Mouse (Mus musculus): Measurements from ENCODE around the gene Duox2. TPM values are rescaled to one million over a fixed set of nuclear protein-coding genes. Genes with fewer than 3 reads are reported as not detected.
A peak's percentile ranks its signal among the peaks of the same experiment; 100 is the strongest.

Gene Duox2
- polyA plus RNA-seq, 1 experiment from 2014 or later: not detected

- H3K36me3 ChIP-seq (ENCODE audit: control insufficient read depth, insufficient read depth, low read length): no peaks in the 10 kb centered on the region
- peaks cover 76% of the 10 kb centered on the region for H3K27me3 ChIP-seq (ENCODE audit: control insufficient read depth, insufficient read depth, low read length)
- H3K9me3 ChIP-seq (ENCODE audit: control insufficient read depth, low read length): no peaks in the 10 kb centered on the region
- no peak overlapping the region for H3K4me3 ChIP-seq (ENCODE audit: low read depth, low read length)
- ATAC-seq (replicated peaks; ENCODE audit: low FRiP score) (no peak), DNase-seq (ENCODE audit: low spot score) (no peak)
- no peak overlapping the region for H3K4me2 ChIP-seq (ENCODE audit: low read depth, low read length, severe bottlenecking)
- H3K27ac ChIP-seq (ENCODE audit: low read depth, low read length): no peak overlapping the region
- H3K4me1 ChIP-seq (replicated peaks; ENCODE audit: control insufficient read depth, insufficient read depth, low read length): peaks cover 22% of the 10 kb centered on the region
- 7% methylated on average over 14 of the region's 14 CpGs for WGBS
- H3K9ac ChIP-seq (ENCODE audit: low read length): no peak overlapping the region
Measured at GRCm38 (mm10) chr2:122299911-122300655, 1.8 kb upstream of the Duox2 start.

GRCm38 (mm10) chr2:122298596-122299490 lies 594 bp upstream of the Duox2 start, which contains the start of gene Duoxa2:
TSS of gene Duoxa2 (plus strand) at chr2:122298900.
- peaks cover 22% of the 10 kb centered on the region for H3K4me1 ChIP-seq (replicated peaks; ENCODE audit: control insufficient read depth, insufficient read depth, low read length)
- ATAC-seq (replicated peaks; ENCODE audit: low FRiP score) (no peak), DNase-seq (ENCODE audit: low spot score) (no peak)
- under 1% methylated on average over 43 of the region's 43 CpGs for WGBS
- no peak within 1 kb of the TSS for H3K27ac ChIP-seq (ENCODE audit: low read depth, low read length)
- H3K4me2 ChIP-seq (ENCODE audit: low read depth, low read length, severe bottlenecking): peak within 1 kb of the TSS; percentile 37
- no peaks in the 10 kb centered on the region for H3K9me3 ChIP-seq (ENCODE audit: control insufficient read depth, low read length)
- H3K36me3 ChIP-seq (ENCODE audit: control insufficient read depth, insufficient read depth, low read length): no peaks in the 10 kb centered on the region
- no peak within 1 kb of the TSS for H3K9ac ChIP-seq (ENCODE audit: low read length)
- peak within 1 kb of the TSS; percentile 9 for H3K4me3 ChIP-seq (ENCODE audit: low read depth, low read length)
- peaks cover 84% of the 10 kb centered on the region for H3K27me3 ChIP-seq (ENCODE audit: control insufficient read depth, insufficient read depth, low read length)

- under 1% methylated on average over 35 of the region's 35 CpGs for WGBS
- Histone ChIP-seq H3K9ac (ENCODE audit: low read length) (no peak overlapping the region), H3K4me2 (ENCODE audit: low read depth, low read length, severe bottlenecking) (peak overlapping the region; percentile 28; the same call in 1 of the 2 replicates), H3K9me3 (ENCODE audit: control insufficient read depth, low read length) (no peaks in the 10 kb centered on the region), H3K27ac (ENCODE audit: low read depth, low read length) (no peak overlapping the region), H3K27me3 (ENCODE audit: control insufficient read depth, insufficient read depth, low read length) (peaks cover 78% of the 10 kb centered on the region), H3K4me1 (replicated peaks; ENCODE audit: control insufficient read depth, insufficient read depth, low read length) (peaks cover 22% of the 10 kb centered on the region), H3K4me3 (ENCODE audit: low read depth, low read length) (peak overlapping the region; percentile 7; the same call in 1 of the 2 replicates), H3K36me3 (ENCODE audit: control insufficient read depth, insufficient read depth, low read length) (no peaks in the 10 kb centered on the region)
- DNase-seq (ENCODE audit: low spot score): peak; percentile 70
- no peak for ATAC-seq (replicated peaks; ENCODE audit: low FRiP score)
Measured at GRCm38 (mm10) chr2:122297271-122298095, 766 bp downstream of the Duox2 start.

- Histone ChIP-seq H3K36me3 (ENCODE audit: control insufficient read depth, insufficient read depth, low read length) (no peaks in the 10 kb centered on the region), H3K4me3 (ENCODE audit: low read depth, low read length) (no peak overlapping the region), H3K4me1 (replicated peaks; ENCODE audit: control insufficient read depth, insufficient read depth, low read length) (peaks cover 11% of the 10 kb centered on the region), H3K27me3 (ENCODE audit: control insufficient read depth, insufficient read depth, low read length) (peaks cover 52% of the 10 kb centered on the region), H3K4me2 (ENCODE audit: low read depth, low read length, severe bottlenecking) (no peak overlapping the region), H3K9me3 (ENCODE audit: control insufficient read depth, low read length) (no peaks in the 10 kb centered on the region), H3K9ac (ENCODE audit: low read length) (no peak overlapping the region), H3K27ac (ENCODE audit: low read depth, low read length) (no peak overlapping the region)
- 8% methylated on average over 7 of the region's 7 CpGs for WGBS
- DNase-seq (ENCODE audit: low spot score) (no peak), ATAC-seq (replicated peaks; ENCODE audit: low FRiP score) (no peak)
Measured at GRCm38 (mm10) chr2:122294916-122295315, 3.3 kb downstream of the Duox2 start.

- H3K4me2 ChIP-seq (ENCODE audit: low read depth, low read length, severe bottlenecking): no peak overlapping the region
- H3K27me3 ChIP-seq (ENCODE audit: control insufficient read depth, insufficient read depth, low read length): no peaks in the 10 kb centered on the region
- H3K36me3 ChIP-seq (ENCODE audit: control insufficient read depth, insufficient read depth, low read length): no peaks in the 10 kb centered on the region
- no peak overlapping the region for H3K4me3 ChIP-seq (ENCODE audit: low read depth, low read length)
- DNase-seq (ENCODE audit: low spot score) (no peak), ATAC-seq (replicated peaks; ENCODE audit: low FRiP score) (no peak)
- H3K9me3 ChIP-seq (ENCODE audit: control insufficient read depth, low read length): no peaks in the 10 kb centered on the region
- WGBS: 71% methylated on average over 7 of the region's 7 CpGs
- no peak overlapping the region for H3K9ac ChIP-seq (ENCODE audit: low read length)
- no peak overlapping the region for H3K27ac ChIP-seq (ENCODE audit: low read depth, low read length)
- no peaks in the 10 kb centered on the region for H3K4me1 ChIP-seq (replicated peaks; ENCODE audit: control insufficient read depth, insufficient read depth, low read length)
Measured at GRCm38 (mm10) chr2:122286137-122286536, 12.1 kb downstream of the Duox2 start.

- H3K9me3 ChIP-seq (ENCODE audit: control insufficient read depth, low read length): no peaks in the 10 kb centered on the region
- ATAC-seq (replicated peaks; ENCODE audit: low FRiP score): no peak
- no peaks in the 10 kb centered on the region for H3K4me1 ChIP-seq (replicated peaks; ENCODE audit: control insufficient read depth, insufficient read depth, low read length)
- H3K4me3 ChIP-seq (ENCODE audit: low read depth, low read length): no peak overlapping the region
- H3K9ac ChIP-seq (ENCODE audit: low read length): no peak overlapping the region
- H3K27me3 ChIP-seq (ENCODE audit: control insufficient read depth, insufficient read depth, low read length): no peaks in the 10 kb centered on the region
- H3K36me3 ChIP-seq (ENCODE audit: control insufficient read depth, insufficient read depth, low read length): no peaks in the 10 kb centered on the region
- no peak overlapping the region for H3K27ac ChIP-seq (ENCODE audit: low read depth, low read length)
- WGBS: 89% methylated on average over 9 of the region's 9 CpGs
- H3K4me2 ChIP-seq (ENCODE audit: low read depth, low read length, severe bottlenecking): no peak overlapping the region
- DNase-seq (ENCODE audit: low spot score): no peak
Measured at GRCm38 (mm10) chr2:122284091-122284490, 14.2 kb downstream of the Duox2 start.

- DNase-seq (ENCODE audit: low spot score): no peak
- ATAC-seq (replicated peaks; ENCODE audit: low FRiP score): no peak
- H3K36me3 ChIP-seq (ENCODE audit: control insufficient read depth, insufficient read depth, low read length): no peaks in the 10 kb centered on the region
- no peaks in the 10 kb centered on the region for H3K4me1 ChIP-seq (replicated peaks; ENCODE audit: control insufficient read depth, insufficient read depth, low read length)
- H3K27me3 ChIP-seq (ENCODE audit: control insufficient read depth, insufficient read depth, low read length): no peaks in the 10 kb centered on the region
- WGBS: 88% methylated on average over 3 of the region's 3 CpGs
- H3K9ac ChIP-seq (ENCODE audit: low read length): no peak overlapping the region
- no peak overlapping the region for H3K4me3 ChIP-seq (ENCODE audit: low read depth, low read length)
- no peak overlapping the region for H3K4me2 ChIP-seq (ENCODE audit: low read depth, low read length, severe bottlenecking)
- H3K9me3 ChIP-seq (ENCODE audit: control insufficient read depth, low read length): no peaks in the 10 kb centered on the region
- no peak overlapping the region for H3K27ac ChIP-seq (ENCODE audit: low read depth, low read length)
Measured at GRCm38 (mm10) chr2:122278769-122279168, 19.5 kb downstream of the Duox2 start.

All from forebrain, embryonic 11.5 days (tissue).